Mouse (Mus musculus) embryonic facial prominence, embryonic 14.5 days (tissue): Measurements from ENCODE around the gene Serpinb7. TPM values are rescaled to one million over a fixed set of nuclear protein-coding genes. Genes with fewer than 3 reads are reported as not detected.

ENCODE experiments used
- ATAC-seq: fragments of 200-750 bp; cut with Nextera tagmentation; 2 replicates; pipeline ENCODE4 v1.8.0; 2017; ENCODE audit warnings: low read depth, moderate number of reproducible peaks, moderate TSS enrichment
- DNase-seq: peaks from one replicate; pipeline ENCODE4 v3.0.0-alpha.2; 2015; ENCODE audit warnings: low spot score
- H3K27ac ChIP-seq: fragments of 300-500 bp; sonication (generic); replicated peaks from 2 replicates; pipeline ENCODE4 v1.5.1; 2014; ENCODE audit warnings: low read depth, mild to moderate bottlenecking, low read length, moderate library complexity
- H3K27me3 ChIP-seq: fragments of 300-500 bp; sonication (generic); replicated peaks from 2 replicates; pipeline ENCODE4 v1.6.1; 2014; ENCODE audit warnings: low read length; ENCODE audit not compliant: control insufficient read depth, insufficient read depth
- H3K36me3 ChIP-seq: fragments of 300-500 bp; sonication (generic); 2 replicates; pipeline ENCODE4 v1.6.1; 2014; ENCODE audit warnings: low read length, mixed read lengths; ENCODE audit not compliant: control insufficient read depth, insufficient read depth
- H3K4me1 ChIP-seq: fragments of 300-500 bp; sonication (generic); 2 replicates; pipeline ENCODE4 v1.6.1; 2014; ENCODE audit warnings: antibody characterized with exemption, low read length; ENCODE audit not compliant: control insufficient read depth, insufficient read depth
- H3K4me2 ChIP-seq: fragments of 300-500 bp; sonication (generic); 2 replicates; pipeline ENCODE4 v1.6.1; 2014; ENCODE audit warnings: low read depth, mild to moderate bottlenecking, low read length, moderate library complexity, mixed read lengths
- H3K4me3 ChIP-seq: fragments of 300-500 bp; sonication (generic); 2 replicates; pipeline ENCODE4 v1.5.1; 2014; ENCODE audit warnings: low read depth, mild to moderate bottlenecking, low read length
- H3K9ac ChIP-seq: fragments of 300-500 bp; sonication (generic); 2 replicates; pipeline ENCODE4 v1.6.1; 2014; ENCODE audit warnings: low read depth, mild to moderate bottlenecking, low read length, moderate library complexity, mixed read lengths
- H3K9me3 ChIP-seq: fragments of 300-500 bp; sonication (generic); 2 replicates; pipeline ENCODE4 v1.6.1; 2016; ENCODE audit warnings: low read length; ENCODE audit not compliant: control insufficient read depth
- WGBS: fragments of 180-500 bp; shearing (Covaris S2); extraction: QIAGEN DNeasy Blood & Tissue Kit; methylation state at CpG from one replicate; pipeline ENCODE4 v1.1.7; 2014; 5-methylcytosine and 5-hydroxymethylcytosine counted together
- polyA plus RNA-seq: library from polyadenylated mRNA; unstranded; fragments of >200 nt; fragmentation: Nextera tagmentation; extraction: Ambion mirVana; gene quantifications from 2 replicates; pipeline ENCODE4 v1.2.1, GENCODE M21; 2014

The Serpinb7 gene
- polyA plus RNA-seq, 1 experiment from 2014 or later: 9.1 TPM

DNA sequence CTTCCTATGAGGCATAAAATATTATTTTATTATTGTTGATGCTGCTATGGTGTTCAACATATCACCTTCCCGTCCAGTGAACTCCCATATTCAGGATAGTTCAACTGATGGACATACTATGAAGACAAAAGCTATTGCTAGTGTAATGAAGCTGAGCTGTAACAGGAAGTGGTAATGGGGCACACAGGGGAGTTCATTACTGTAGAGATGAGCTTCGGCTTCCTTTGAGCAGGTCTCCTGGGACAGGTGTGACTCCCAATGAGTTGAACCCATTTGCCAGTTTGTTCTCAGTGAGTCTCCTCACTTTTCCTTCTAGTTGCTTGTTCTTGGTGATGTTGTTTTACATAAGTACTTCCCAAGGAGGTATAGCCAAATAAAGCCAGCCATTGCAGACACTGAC lies 36.1 kb downstream of the Serpinb7 start:
- Histone ChIP-seq H3K4me2 (no peak overlapping the region), H3K4me3 (no peak overlapping the region), H3K36me3 (no peaks in the 10 kb centered on the region), H3K9me3 (no peaks in the 10 kb centered on the region), H3K27me3 (no peaks in the 10 kb centered on the region), H3K27ac (no peak overlapping the region), H3K9ac (no peak overlapping the region), H3K4me1 (no peaks in the 10 kb centered on the region)
- 80% methylated on average over 2 of the region's 2 CpGs for WGBS
- DNase-seq (no peak), ATAC-seq (no peak)

DNA sequence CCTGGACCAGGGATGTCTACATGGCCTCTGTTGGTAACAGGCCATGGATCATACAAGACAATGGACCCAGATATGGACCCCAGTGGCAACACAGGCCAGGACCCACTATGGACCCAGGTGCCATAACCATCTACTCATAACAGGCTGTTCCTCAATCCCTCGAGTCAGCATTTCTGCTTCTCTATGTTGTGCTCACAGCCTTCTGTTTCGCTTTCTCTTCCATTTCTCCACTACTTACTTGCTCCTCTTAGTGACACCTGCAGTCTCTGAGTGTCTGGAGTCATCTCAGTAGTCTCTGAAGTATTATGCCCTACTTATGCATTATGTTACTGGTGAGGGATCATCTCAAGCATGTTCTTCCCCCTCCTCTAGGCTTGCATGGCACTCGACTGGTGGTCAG lies 40.0 kb downstream of the Serpinb7 start:
- DNase-seq: no peak
- Histone ChIP-seq H3K27ac (no peak overlapping the region), H3K4me3 (no peak overlapping the region), H3K36me3 (no peaks in the 10 kb centered on the region), H3K27me3 (no peaks in the 10 kb centered on the region), H3K9me3 (no peaks in the 10 kb centered on the region), H3K9ac (no peak overlapping the region), H3K4me2 (no peak overlapping the region), H3K4me1 (no peaks in the 10 kb centered on the region)
- 85% methylated on average over 3 of the region's 3 CpGs for WGBS
- no peak for ATAC-seq

DNA sequence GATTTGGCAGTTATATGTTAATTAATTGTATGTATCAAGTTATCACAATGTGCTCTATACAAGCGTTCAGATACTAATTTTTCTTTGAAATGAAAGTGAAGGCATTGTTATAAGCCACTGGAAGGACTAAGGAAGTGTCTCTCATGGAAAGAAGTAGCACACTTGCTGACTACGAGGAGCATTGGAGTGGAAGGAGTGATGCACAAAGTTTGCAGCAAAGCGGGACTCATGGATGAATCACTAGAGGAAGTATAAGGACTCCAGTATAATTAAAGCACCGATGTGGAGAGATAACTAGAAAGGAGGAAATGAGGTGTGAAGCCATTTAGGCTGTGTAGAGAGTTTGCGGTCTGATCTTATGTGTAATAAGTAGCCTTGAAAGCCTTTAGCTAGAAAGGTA lies 45.9 kb downstream of the Serpinb7 start:
- no peak for ATAC-seq
- H3K27me3 ChIP-seq: no peaks in the 10 kb centered on the region
- H3K4me1 ChIP-seq: no peaks in the 10 kb centered on the region
- no peaks in the 10 kb centered on the region for H3K36me3 ChIP-seq
- H3K9me3 ChIP-seq: no peaks in the 10 kb centered on the region
- 78% methylated on average over 5 of the region's 5 CpGs for WGBS
- no peak for DNase-seq
- no peak overlapping the region for H3K27ac ChIP-seq
- H3K4me3 ChIP-seq: no peak overlapping the region
- no peak overlapping the region for H3K4me2 ChIP-seq
- no peak overlapping the region for H3K9ac ChIP-seq

DNA sequence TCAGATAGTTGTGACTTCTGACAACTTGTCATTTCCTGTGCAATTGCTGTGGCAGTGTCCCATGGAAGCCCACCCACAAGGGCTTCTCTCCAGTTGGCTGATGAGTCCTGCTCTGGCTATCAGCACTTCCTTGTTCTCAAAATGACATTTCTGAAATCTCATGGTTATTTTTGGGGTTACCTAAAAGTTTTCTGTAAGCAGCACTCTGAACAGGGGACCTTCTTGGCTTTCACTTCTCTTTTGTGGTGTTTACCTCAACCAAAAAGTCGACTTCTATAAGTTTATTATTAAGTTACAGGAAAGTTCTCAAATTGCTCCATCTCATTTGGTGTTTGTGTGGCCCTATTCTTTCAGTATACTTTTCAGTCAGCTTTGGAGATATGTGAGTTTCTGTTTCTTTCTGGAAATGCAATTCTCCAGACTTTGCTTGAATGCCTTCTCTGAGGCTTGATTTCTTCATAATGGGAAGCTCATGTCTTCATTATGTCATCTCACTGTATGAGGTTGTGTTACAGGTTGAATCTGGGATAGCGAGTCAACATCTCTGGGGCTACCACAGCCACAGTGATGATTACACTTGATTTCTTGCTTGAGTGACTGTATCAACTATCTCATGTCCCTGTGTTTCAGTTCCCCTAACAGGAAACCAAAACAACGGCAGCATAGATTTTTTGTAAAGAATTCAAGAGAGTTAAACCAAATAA lies 47.9 kb downstream of the Serpinb7 start:
- no peaks in the 10 kb centered on the region for H3K4me1 ChIP-seq
- H3K27ac ChIP-seq: no peak overlapping the region
- no peak overlapping the region for H3K9ac ChIP-seq
- WGBS: 74% methylated on average over 3 of the region's 3 CpGs
- H3K27me3 ChIP-seq: no peaks in the 10 kb centered on the region
- no peaks in the 10 kb centered on the region for H3K36me3 ChIP-seq
- H3K4me3 ChIP-seq: no peak overlapping the region
- ATAC-seq: no peak
- DNase-seq: no peak
- H3K9me3 ChIP-seq: no peaks in the 10 kb centered on the region
- H3K4me2 ChIP-seq: no peak overlapping the region

DNA sequence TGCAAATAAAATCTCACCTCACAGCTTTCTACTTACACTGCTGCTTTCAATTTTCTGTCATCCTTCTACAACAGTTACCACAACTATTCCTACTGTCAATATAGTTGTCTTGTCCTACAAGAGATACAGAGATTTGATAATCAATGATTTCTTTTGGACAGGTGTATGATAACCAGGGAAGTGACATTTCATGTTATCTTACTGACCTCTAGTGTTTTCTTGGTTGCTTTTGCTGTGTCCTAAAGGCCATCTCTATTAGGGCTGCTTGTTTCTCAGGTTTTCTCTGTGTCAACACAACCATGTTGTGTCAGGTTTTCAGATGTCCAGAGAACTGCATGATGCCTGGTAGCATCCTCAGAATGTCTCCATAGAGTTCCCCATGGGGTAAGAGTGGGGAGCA lies 80.5 kb downstream of the Serpinb7 start:
- ATAC-seq: no peak
- DNase-seq: no peak
- Histone ChIP-seq H3K36me3 (no peaks in the 10 kb centered on the region), H3K27me3 (no peaks in the 10 kb centered on the region), H3K4me1 (no peaks in the 10 kb centered on the region), H3K4me3 (no peak overlapping the region), H3K27ac (no peak overlapping the region), H3K9me3 (no peaks in the 10 kb centered on the region), H3K9ac (no peak overlapping the region), H3K4me2 (no peak overlapping the region)

DNA sequence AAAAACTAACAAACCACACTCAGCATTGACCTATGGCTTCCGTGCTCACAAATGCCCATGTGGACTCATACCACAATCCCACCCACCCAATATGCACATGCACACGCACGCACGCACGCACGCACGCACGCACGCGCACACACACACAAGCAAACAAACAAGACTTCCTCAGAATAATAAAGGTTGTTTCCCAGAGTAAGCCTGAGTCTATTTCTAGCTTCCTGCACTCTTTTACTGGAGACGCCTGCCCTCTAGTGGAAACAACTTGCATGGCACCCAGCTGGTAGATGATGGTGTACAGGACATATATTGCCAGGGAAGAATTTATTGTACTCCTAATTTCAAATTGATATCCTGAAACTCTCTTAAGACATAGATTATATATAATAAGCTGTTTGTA lies 82.0 kb downstream of the Serpinb7 start:
- no peak overlapping the region for H3K9ac ChIP-seq
- no peaks in the 10 kb centered on the region for H3K36me3 ChIP-seq
- WGBS: 21% methylated on average over 11 of the region's 11 CpGs
- H3K9me3 ChIP-seq: no peaks in the 10 kb centered on the region
- no peak overlapping the region for H3K27ac ChIP-seq
- H3K4me3 ChIP-seq: no peak overlapping the region
- ATAC-seq (peak; percentile 76), DNase-seq (peak; percentile 70)
- peak overlapping the region; percentile 41 for H3K4me2 ChIP-seq
- no peaks in the 10 kb centered on the region for H3K27me3 ChIP-seq
- H3K4me1 ChIP-seq: no peaks in the 10 kb centered on the region

DNA sequence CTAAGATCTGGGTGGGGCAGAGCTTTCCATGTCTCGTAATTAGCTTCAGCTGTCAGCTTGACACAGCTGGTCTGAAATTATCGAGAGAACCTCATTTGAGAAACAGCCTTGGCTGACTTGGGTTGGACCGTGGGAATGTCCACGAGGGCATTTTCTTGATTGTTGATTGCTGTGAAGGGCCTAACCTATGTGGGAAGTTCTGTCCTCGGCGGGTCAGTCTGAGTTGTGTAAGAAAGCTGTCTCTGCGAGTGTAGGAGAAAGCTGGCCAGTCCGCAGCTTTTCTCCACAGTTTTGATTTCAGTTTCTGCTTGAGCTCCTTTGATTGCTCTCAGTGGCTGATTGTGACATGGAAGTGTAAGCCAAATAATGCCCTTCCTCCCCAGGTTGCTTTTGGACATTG lies 90.1 kb downstream of the Serpinb7 start:
- ATAC-seq: no peak
- no peaks in the 10 kb centered on the region for H3K36me3 ChIP-seq
- no peaks in the 10 kb centered on the region for H3K27me3 ChIP-seq
- WGBS: 53% methylated on average over 8 of the region's 8 CpGs
- H3K4me2 ChIP-seq: no peak overlapping the region
- no peak for DNase-seq
- H3K4me3 ChIP-seq: no peak overlapping the region
- no peaks in the 10 kb centered on the region for H3K4me1 ChIP-seq
- H3K9ac ChIP-seq: no peak overlapping the region
- H3K9me3 ChIP-seq: no peaks in the 10 kb centered on the region
- no peak overlapping the region for H3K27ac ChIP-seq

DNA sequence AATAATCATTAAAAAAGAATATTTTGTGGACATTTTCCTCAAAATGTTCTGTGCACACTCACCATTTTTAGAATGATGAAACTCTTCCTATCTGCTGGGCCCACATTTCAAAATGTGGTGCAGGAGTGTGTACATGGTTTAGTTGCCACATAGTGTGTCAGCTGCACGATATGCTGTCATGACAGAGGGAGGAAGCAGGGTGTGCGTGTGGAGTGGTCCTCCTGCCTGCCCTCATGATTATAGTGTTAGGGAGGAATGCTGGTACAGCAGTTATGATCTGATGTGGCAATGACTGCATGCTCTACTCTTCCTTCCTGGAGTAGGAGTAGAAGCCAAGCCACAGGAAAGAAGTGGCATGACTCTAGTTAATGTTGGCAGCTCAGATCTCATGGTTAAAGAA lies 97.3 kb downstream of the Serpinb7 start:
- ATAC-seq (no peak), DNase-seq (no peak)
- no peak overlapping the region for H3K4me3 ChIP-seq

DNA sequence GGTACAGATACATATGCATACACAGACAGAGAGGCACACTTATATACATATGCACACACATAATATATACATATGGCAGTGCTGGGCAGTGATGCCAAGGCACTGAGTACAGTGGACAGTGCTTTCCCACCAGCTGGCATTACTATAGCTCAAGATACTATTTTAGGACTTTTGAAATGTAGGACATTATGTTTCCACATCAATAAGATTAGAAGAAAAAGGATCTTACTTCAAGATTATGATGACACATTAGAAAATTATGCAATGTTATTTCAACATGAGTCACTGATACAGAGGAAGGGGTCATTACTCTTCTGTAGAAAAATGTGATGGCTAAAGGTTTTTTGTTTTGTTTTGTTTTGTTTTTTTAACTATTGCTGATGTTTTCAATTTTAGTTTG lies 102.6 kb downstream of the Serpinb7 start:
- no peak overlapping the region for H3K9ac ChIP-seq
- H3K27me3 ChIP-seq: no peaks in the 10 kb centered on the region
- H3K4me2 ChIP-seq: no peak overlapping the region
- H3K27ac ChIP-seq: no peak overlapping the region
- H3K36me3 ChIP-seq: no peaks in the 10 kb centered on the region
- no peak overlapping the region for H3K4me3 ChIP-seq
- no peak for ATAC-seq
- no peaks in the 10 kb centered on the region for H3K9me3 ChIP-seq
- no peaks in the 10 kb centered on the region for H3K4me1 ChIP-seq
- no peak for DNase-seq

More for the DNA sequence above, 97.3 kb downstream of the Serpinb7 start:
- 59% methylated on average over 2 of the region's 2 CpGs for WGBS
- Histone ChIP-seq H3K4me2 (no peak overlapping the region), H3K27me3 (no peaks in the 10 kb centered on the region), H3K27ac (no peak overlapping the region), H3K9ac (no peak overlapping the region), H3K4me1 (no peaks in the 10 kb centered on the region), H3K36me3 (no peaks in the 10 kb centered on the region), H3K9me3 (no peaks in the 10 kb centered on the region)
